Mouse (Mus musculus) adrenal gland, postnatal 14 days (tissue): ENCODE measurements around the gene Mrfap1. TPM values are rescaled to one million over a fixed set of nuclear protein-coding genes. Genes with fewer than 3 reads are reported as not detected.

ENCODE experiments used
- DNase-seq: peaks from one replicate; pipeline ENCODE4 v3.0.0; 2021; ENCODE audit warnings: mixed read lengths
- total RNA-seq: library from RNA; stranded (reverse); gene quantifications from 2 replicates; pipeline ENCODE4 v1.2.3, GENCODE M21; 2021

Mrfap1 gene
- total RNA-seq, 1 experiment from 2014 or later: 550 TPM

- DNase-seq: no peak
Measured at GRCm38 (mm10) chr5:36786052-36786451, 10.5 kb downstream of the Mrfap1 start.

DNA sequence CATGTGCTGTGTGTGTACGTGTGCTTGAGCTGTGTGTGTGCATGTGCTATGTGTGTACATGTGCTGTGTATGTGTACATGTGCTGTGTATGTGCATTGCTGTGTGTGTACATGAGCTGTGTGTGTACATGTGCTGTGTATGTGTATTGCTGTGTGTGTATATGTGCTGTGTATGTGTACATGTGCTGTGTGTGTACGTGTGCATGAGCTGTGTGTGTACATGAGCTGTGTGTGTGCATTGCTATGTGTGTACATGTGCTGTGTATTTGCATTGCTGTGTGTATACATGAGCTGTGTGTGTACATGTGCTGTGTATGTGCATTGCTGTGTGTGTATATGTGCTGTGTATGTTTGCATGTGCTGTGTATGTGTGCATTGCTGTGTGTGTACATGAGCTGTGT is 17.1 kb downstream of the Mrfap1 start:
- no peak for DNase-seq

DNA sequence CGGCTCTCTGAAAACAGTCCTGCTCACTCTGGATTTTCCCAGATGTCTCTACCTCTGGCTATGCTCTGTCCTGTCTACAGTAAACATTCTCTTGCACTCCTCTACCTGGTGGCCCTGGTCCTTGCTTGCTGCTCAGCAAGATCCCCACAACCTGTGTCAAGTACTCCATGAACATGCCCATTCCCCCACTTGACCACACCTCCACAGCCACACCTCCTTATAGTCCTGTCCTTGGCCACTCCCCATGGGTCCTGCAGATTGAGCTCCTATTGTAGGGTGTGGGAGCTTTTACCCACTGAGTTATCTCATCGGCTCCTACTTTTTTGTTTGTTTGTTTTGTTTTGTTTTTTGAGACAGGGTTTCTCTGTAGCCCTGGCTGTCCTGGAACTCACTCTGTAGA is 17.7 kb downstream of the Mrfap1 start:
- DNase-seq: no peak

DNA sequence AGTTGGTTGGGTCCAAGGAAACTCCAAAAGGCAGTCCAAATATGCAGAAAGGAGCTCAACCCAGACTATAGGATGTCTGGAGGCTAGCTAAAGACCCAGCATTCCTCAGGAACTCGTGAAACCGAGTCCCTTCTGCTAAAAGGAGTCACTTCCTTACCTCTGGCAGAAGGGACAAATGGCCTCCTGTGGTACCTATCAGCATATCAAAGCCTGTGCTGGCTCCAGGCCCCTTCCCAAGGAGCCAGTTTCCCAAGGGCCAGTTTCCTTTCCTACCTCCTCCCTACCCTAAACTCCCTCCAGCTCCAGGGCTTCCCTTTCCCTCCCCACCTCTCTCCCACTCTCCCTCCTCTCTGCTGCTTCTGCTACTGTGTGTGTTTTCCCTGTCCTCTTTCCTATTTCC is 19.4 kb downstream of the Mrfap1 start:
- no peak for DNase-seq

- peak; percentile 84 for DNase-seq
Measured at GRCm38 (mm10) chr5:36776021-36776575, 20.5 kb downstream of the Mrfap1 start.

- DNase-seq: no peak
Measured at GRCm38 (mm10) chr5:36775317-36775716, 21.3 kb downstream of the Mrfap1 start.

GRCm38 (mm10) chr5:36772586-36772985 is 24.0 kb downstream of the Mrfap1 start:
- DNase-seq: no peak

DNA sequence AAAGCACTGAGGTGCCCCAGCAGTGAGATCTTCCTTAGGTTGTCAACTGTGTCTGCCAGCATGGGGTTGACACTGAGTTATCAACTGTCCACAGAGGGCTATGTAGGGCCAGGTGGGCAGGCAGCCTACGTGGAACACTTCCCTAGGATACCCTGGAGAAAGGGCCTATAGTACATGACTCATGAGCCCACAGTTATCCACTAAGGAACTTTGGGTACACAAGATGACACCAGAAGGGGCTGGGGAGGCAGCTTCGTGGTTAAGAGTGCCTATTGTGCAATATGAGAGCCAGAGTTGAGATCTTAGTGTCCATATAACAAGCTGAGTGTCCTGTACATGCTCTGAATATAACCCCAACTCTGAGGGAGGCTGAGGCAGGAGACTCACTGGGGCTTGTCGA is 27.0 kb downstream of the Mrfap1 start:
- no peak for DNase-seq

DNA sequence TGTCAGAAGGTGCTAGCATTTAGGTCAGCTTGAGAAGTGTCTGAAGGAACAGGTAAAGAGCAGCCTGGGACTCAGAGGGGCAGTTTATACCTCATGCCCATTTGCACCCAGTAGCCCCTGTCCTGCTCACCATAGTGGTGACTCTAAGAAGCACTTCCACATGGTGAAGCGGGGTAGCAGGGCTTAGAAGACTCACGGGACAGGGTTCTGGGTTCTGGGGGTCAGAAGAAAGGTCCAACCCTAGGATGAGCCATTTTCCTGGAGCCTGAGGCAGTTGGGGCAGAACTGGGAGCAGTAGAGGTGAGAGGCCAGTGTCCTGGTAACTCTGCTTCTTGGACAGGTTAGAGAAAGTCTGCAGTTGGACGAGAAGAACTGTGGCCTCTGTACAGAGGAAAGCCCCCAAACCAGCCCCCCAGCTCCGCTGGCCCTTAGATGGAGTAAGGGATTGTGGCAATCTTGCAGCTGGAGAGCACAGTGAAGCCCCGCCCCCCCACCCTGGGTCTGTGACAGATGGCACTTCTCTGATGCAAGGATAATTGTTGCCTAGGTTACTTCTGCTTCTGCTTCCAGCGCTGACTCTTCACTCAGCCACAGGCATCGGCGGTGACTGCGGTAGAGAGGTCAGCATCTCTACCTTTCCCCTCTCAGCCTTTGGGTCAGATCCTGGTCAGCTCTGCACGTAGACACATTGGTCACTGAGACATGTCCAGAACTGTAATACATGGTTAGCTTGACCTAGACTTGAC is 29.4 kb downstream of the Mrfap1 start:
- DNase-seq: peak; percentile 35

- DNase-seq: no peak
Measured at GRCm38 (mm10) chr5:36759848-36760247, 36.7 kb downstream of the Mrfap1 start.

- peak; percentile 53 for DNase-seq
Measured at GRCm38 (mm10) chr5:36757033-36757432, 39.5 kb downstream of the Mrfap1 start.

DNA sequence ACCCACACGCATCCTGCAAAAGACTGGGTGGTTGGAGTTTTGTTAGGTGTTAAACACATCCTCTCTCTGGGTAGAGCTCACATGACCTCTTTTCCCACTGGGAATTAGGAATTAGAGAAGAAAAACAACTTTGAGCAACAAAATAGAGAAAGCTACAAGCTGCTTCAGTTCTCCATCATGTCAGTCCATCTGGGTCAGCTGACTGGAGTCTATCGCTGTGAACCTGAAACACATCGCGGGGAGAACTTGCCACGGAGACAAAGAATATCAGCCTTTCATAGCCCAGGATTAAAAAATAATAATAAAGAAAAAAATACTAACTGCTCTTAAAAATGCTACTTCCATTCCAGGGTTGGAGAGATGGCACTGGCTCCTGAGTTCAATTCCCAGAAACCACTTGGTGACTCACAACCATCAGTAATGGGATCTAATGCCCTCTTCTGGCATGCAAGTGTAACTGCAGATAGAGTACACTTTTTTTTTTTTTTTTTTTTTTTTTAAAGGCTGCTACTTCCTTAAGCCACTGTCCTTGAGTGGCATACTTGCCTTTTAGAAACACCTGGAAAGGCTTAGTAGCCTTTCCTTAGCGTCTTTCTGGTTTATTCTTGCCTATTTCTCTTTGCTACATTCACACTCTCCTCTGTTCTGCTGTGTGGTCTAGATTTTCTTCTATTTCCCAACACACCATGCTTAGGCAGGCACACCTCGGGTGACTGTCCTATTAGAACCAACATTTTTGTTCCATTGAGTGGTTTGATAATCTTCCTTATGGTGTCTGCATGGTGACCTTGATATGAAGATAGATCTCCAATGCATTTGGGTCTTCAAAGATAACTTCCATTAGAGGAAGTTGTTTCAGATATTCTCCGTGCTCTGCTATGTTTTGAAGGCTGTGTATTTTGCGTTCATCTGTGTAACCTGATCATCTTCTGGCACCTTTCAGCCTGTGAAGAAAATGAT is 46.2 kb downstream of the Mrfap1 start:
- no peak for DNase-seq

DNA sequence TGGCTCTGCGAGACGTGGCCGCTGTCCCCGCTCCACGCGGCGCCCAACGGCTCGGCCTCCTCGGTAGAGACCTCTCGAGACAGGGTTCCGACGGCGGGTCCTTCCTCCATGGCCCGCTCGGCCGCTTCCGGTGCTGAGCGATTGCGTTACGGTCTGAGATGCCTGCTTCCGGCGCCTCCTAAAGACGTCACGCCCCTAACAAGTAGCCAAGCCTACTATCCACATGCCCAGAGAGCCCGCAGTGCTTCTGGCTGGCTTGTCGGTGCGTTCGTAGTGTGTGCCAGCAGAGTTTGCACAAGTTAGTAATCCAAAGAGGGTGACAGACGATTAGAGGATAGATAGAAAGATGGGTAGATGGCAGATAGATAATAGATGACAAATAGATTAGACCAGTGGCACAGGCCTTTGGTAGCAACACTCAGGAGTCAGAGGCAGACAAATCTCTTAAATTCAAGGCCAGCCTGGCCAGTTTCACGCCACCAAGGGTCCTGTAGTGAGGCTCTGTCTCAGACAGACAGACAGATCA is 48.0 kb downstream of the Mrfap1 start, which contains the start of gene Bloc1s4:
Gene Bloc1s4, minus strand, starts transcription at position 115 of the 526 bp plus-strand sequence.
- peak; percentile 94 for DNase-seq

DNA sequence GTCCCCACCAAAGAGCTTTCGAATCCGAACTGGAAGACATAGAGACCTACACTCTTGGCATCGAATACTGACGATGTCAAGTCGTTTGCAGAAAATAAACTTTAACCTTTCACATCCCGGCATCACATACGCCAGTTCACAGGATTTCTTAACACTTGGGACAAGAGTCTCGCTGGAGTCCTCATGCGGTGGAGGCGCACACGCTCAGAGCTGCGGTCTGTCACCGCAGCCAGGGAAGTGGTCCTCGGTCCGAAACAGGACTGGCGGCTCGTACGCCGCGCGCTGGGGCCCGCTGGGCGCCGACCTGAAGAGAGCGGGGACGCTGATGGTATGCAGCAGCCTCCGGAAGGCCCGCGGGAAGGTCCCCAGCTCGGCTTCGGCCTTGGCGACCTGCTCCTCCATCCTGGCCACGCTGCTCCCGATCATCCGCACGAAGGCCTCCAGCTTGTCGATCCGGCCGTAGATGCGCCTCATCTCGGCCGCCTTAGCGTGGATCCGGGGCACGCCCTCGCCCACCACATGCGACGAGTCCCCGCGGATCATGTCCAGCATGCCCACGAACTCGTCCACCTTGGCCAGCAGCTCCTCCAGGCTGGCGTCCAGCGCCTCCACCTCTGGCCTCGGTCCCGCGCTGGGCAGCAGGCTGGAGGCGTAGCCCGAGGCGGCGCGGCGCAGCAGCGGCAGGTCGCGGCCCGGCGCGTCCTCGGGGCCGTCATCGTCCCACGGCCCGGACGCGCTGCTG is 48.6 kb downstream of the Mrfap1 start:
- no peak for DNase-seq

DNA sequence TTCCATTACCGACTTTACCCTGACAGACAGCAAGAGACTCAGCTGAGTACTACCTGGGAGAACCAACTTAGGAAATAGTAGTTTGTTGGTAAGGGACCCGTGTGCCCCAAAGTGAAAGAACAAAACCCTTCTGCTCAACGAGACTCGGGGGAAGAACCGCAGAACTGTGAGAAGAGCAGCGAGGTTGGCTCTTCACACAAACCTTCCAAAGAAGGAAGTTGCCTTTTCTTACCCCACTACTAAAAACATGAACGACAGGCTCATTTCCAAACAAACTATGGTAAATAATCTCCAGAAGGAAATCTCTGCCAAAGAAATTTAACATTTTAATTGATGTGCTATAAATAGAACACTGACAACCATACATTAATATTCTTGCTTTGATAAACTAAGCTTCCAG is 49.5 kb downstream of the Mrfap1 start:
- DNase-seq: no peak

Other genes with a start within 250 kb of the Mrfap1 start
- 31.9 and 32.4 TPM in 2 replicates for gene Tbc1d14, start 203.5 kb downstream of the Mrfap1 start, total RNA-seq
- gene D5Ertd579e, start 100.7 kb downstream of the Mrfap1 start, total RNA-seq: 60.2 and 61.5 TPM in 2 replicates
- gene Bloc1s4, start 48.1 kb downstream of the Mrfap1 start, total RNA-seq: 23.7 and 27.2 TPM in 2 replicates
- 39.1 and 41.4 TPM in 2 replicates for gene Man2b2, start 33.9 kb upstream of the Mrfap1 start, total RNA-seq
- 6.5 and 8.9 TPM in 2 replicates for gene Ppp2r2c, start 71.7 kb upstream of the Mrfap1 start, total RNA-seq
- gene Wfs1, start 192.4 kb upstream of the Mrfap1 start, total RNA-seq: 23.7 and 24.3 TPM in 2 replicates